Mouse (Mus musculus): ENCODE measurements around the gene Rabgap1l.

DNA sequence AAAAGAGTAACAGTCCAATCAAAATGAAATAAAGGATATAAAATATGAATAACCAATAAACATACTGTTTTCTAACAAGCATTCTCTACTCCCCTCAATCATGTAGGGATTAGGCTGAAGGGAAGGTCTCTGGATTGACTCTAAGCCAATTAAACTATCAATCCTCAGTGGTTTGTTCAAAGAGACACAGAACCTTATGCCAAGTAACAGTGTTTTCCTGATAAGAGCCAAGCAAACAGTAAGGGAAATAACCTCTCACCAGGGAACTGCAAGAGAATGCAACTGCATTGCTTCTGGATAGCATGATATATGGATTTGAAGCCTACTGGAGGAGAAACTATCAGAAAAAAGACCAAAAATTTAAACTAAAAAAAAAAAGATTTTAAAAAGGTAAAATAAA is 37.7 kb downstream of the Rabgap1l start:
- TF ChIP-seq CTCF (IDR thresholded peaks at IDR 0.05; ENCODE audit: borderline replicate concordance, control insufficient read depth, extremely low read depth, insufficient read depth, low read length, poor library complexity) = no peak
- TF ChIP-seq POLR2A (IDR thresholded peaks at IDR 0.05; ENCODE audit: control insufficient read depth, extremely low read depth, insufficient read depth, low read length, poor library complexity) = no peak

Data from thymus, adult 2 months (tissue).